Mouse (Mus musculus) left cerebral cortex, postnatal 25 days (tissue): ENCODE data around the gene Olfr1112. TPM values are rescaled to one million over a fixed set of nuclear protein-coding genes. Genes with fewer than 3 reads are reported as not detected.
"Not testable (repeated sequence)": the region's sequence is repeated elsewhere in the genome, so short reads cannot be mapped to it uniquely, and the experiment has no call there.

Source experiments
- DNase-seq, 2 experiments: peaks; one replicate each; pipeline ENCODE4 v3.0.0; 2022; ENCODE audit warnings: low spot score in 2 of 2, mixed read lengths in 1 of 2
- intact Hi-C: fragments of 180-260 bp; cut with DNase I; formaldehyde crosslinking; loops from one replicate; pipeline ENCODE4 v1.15.1; 2025
- total RNA-seq, 2 experiments: library from RNA; stranded (reverse); gene quantifications; 2 replicates each; pipeline ENCODE4 v1.2.3; 2021

Olfr1112 gene
- not detected for total RNA-seq

GRCm38 (mm10) chr2:87187498-87187897, at the start of gene Olfr1112:
Gene Olfr1112 (plus strand): TSS chr2:87187798.
- intact Hi-C loops: no loop called here
- DNase-seq: no peak

GRCm38 (mm10) chr2:87140200-87140599, 47.4 kb upstream of the Olfr1112 start, which contains the start of gene Olfr1110:
Gene Olfr1110 (minus strand): TSS chr2:87140300.
- intact Hi-C loops: no loop called here
- no peak for DNase-seq

GRCm38 (mm10) chr2:87152524-87152923, 35.1 kb upstream of the Olfr1112 start, which contains the start of gene Olfr1111:
Gene Olfr1111 (minus strand): TSS chr2:87152624.
- intact Hi-C loops: no loop called here
- DNase-seq: no peak

GRCm38 (mm10) chr2:87167731-87168130, 19.9 kb upstream of the Olfr1112 start:
- intact Hi-C loops, DNase-seq: not testable (repeated sequence)

- intact Hi-C loops: no loop called here
- DNase-seq: no peak
Observed at GRCm38 (mm10) chr2:87208670-87209069, 21.1 kb downstream of the Olfr1112 start, which contains the start of gene Olfr1113. Gene Olfr1113 (plus strand): TSS chr2:87208970.

Other genes starting within 250 kb of the Olfr1112 start
- not detected for gene Olfr1099, start 227.1 kb upstream of the Olfr1112 start, total RNA-seq
- not detected for gene Olfr1100, start 207.8 kb upstream of the Olfr1112 start, total RNA-seq
- gene Olfr1101, start 196.6 kb upstream of the Olfr1112 start, total RNA-seq: not detected
- gene Olfr1102, start 189.4 kb upstream of the Olfr1112 start, total RNA-seq: not detected
- gene Olfr1104, start 160.7 kb upstream of the Olfr1112 start, total RNA-seq: not detected
- gene Olfr1105, start 151.3 kb upstream of the Olfr1112 start, total RNA-seq: not detected
- not detected for gene Olfr1106, start 135.5 kb upstream of the Olfr1112 start, total RNA-seq
- gene Olfr1107, start 112.0 kb upstream of the Olfr1112 start, total RNA-seq: not detected
- not detected for gene Olfr1109, start 91.8 kb upstream of the Olfr1112 start, total RNA-seq
- not detected for gene Olfr259, start 73.2 kb upstream of the Olfr1112 start, total RNA-seq
- not detected for gene Olfr1110, start 47.5 kb upstream of the Olfr1112 start, total RNA-seq
- not detected for gene Olfr1111, start 35.2 kb upstream of the Olfr1112 start, total RNA-seq
- not detected for gene Olfr1113, start 21.2 kb downstream of the Olfr1112 start, total RNA-seq
- gene Olfr1115, start 60.2 kb downstream of the Olfr1112 start, total RNA-seq: not detected
- gene Olfr1116, start 79.7 kb downstream of the Olfr1112 start, total RNA-seq: not detected
- gene Olfr1118, start 119.8 kb downstream of the Olfr1112 start, total RNA-seq: not detected
- gene Olfr1120, start 167.0 kb downstream of the Olfr1112 start, total RNA-seq: not detected
- gene Olfr1121, start 182.1 kb downstream of the Olfr1112 start, total RNA-seq: not detected
- under 1 TPM in 1 of 2 experiments, not detected in 1; 0.14 TPM for gene Olfr1122, start 198.1 kb downstream of the Olfr1112 start, total RNA-seq
- gene Olfr1123, start 228.8 kb downstream of the Olfr1112 start, total RNA-seq: not detected
- not detected for gene Olfr1124, start 242.5 kb downstream of the Olfr1112 start, total RNA-seq